ENCODE assay signal across 18 mouse cellular contexts in the genomic region with DNA sequence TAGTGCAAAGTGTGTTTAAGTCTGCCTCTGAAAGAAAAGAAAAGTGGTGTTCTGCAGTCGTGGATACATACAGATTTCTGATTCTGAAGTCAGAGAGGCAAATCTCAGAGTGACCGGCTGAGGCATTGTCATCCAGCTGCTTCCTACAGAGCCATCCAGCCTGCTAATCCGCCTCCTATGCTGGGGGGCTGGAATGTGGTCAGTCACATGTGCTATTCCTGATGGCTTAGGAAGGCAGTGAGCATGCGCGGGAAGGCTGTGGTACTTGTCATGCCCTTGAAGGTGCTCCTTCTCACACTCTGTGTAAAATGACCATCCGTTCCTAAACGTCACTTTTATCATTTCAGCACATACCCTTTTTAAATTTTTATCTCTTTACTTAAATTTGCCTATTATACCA.
"Had no signal": no experiment of that assay in that cellular context is flagged by ENCODE, and none has a peak within 500 bp of the region (broad histone marks: within the 10 kb centered on the region; RNA-seq: fewer than 3 reads in every experiment).

No protein-coding gene starts in this region.

- H3K9ac ChIP-seq: liver, embryonic 15.5 days; liver, postnatal 0 days; lung, embryonic 15.5 days; midbrain, embryonic 12.5 days; midbrain, embryonic 15.5 days; neural tube, embryonic 12.5 days; stomach, embryonic 15.5 days had no signal

- H3K9me3 ChIP-seq: liver, embryonic 15.5 days; lung, embryonic 15.5 days; megakaryocyte, embryonic 14.5 days; midbrain, embryonic 12.5 days; midbrain, embryonic 15.5 days; neural tube, embryonic 12.5 days; stomach, embryonic 15.5 days had no signal

- DNase-seq: liver, postnatal 0 days; lung, adult 2 months; lung, postnatal 14 days; lung, postnatal 36 days; right cerebral cortex, postnatal 14 days; thymus, adult 2 months; thymus, postnatal 25 days; thymus, postnatal 4 days had no signal

- H3K27ac ChIP-seq: liver, embryonic 15.5 days; lung, embryonic 15.5 days; macrophage; midbrain, embryonic 12.5 days; midbrain, embryonic 15.5 days; neural tube, embryonic 12.5 days; stomach, embryonic 15.5 days; stomach, postnatal 0 days had no signal

- H3K4me3 ChIP-seq: liver, embryonic 15.5 days; lung, embryonic 15.5 days; megakaryocyte, embryonic 14.5 days; midbrain, embryonic 12.5 days; midbrain, embryonic 15.5 days; neural tube, embryonic 12.5 days; stomach, embryonic 15.5 days had no signal

- H3K4me2 ChIP-seq: liver, embryonic 15.5 days; lung, embryonic 15.5 days; midbrain, embryonic 12.5 days; midbrain, embryonic 15.5 days; neural tube, embryonic 12.5 days; stomach, embryonic 15.5 days had no signal

- H3K27me3 ChIP-seq: liver, embryonic 15.5 days; lung, embryonic 15.5 days; megakaryocyte, embryonic 14.5 days; midbrain, embryonic 12.5 days; midbrain, embryonic 15.5 days; neural tube, embryonic 12.5 days; stomach, embryonic 15.5 days had no signal

- H3K4me1 ChIP-seq: liver, embryonic 15.5 days; lung, embryonic 15.5 days; megakaryocyte, embryonic 14.5 days; midbrain, embryonic 12.5 days; midbrain, embryonic 15.5 days; neural tube, embryonic 12.5 days; stomach, embryonic 15.5 days had no signal

- ATAC-seq: liver, postnatal 0 days; lung, postnatal 0 days; midbrain, embryonic 15.5 days had no signal
